Mouse (Mus musculus) stomach, postnatal 0 days (tissue): Measurements from ENCODE around the gene Pea15a. TPM values are rescaled to one million over a fixed set of nuclear protein-coding genes. Genes with fewer than 3 reads are reported as not detected.
"Not testable (repeated sequence)": the region's sequence is repeated elsewhere in the genome, so short reads cannot be mapped to it uniquely, and the experiment has no call there.

Experiments
- ATAC-seq: fragments of 200-750 bp; cut with Nextera tagmentation; 2 replicates; pipeline ENCODE4 v1.8.0; 2017; ENCODE audit not compliant: low FRiP score, low TSS enrichment
- DNase-seq: peaks from one replicate; pipeline ENCODE4 v3.0.0-alpha.2; 2016; ENCODE audit warnings: low spot score
- H3K27ac ChIP-seq: fragments of 300-500 bp; sonication (generic); replicated peaks from 2 replicates; pipeline ENCODE4 v1.5.1; 2014; ENCODE audit warnings: mild to moderate bottlenecking, control low read depth
- H3K27me3 ChIP-seq: fragments of 300-500 bp; sonication (generic); 2 replicates; pipeline ENCODE4 v1.6.1; 2014; ENCODE audit warnings: low read length; ENCODE audit not compliant: control insufficient read depth, insufficient read depth
- H3K36me3 ChIP-seq: fragments of 300-500 bp; sonication (generic); 2 replicates; pipeline ENCODE4 v1.6.1; 2014; ENCODE audit warnings: low read length, mixed read lengths; ENCODE audit not compliant: control insufficient read depth, insufficient read depth
- H3K4me1 ChIP-seq: fragments of 300-500 bp; sonication (generic); replicated peaks from 2 replicates; pipeline ENCODE4 v1.6.1; 2014; ENCODE audit warnings: antibody characterized with exemption; ENCODE audit not compliant: control insufficient read depth, insufficient read depth
- H3K4me2 ChIP-seq: fragments of 300-500 bp; sonication (generic); replicated peaks from 2 replicates; pipeline ENCODE4 v1.6.1; 2014; ENCODE audit warnings: low read depth, mild to moderate bottlenecking, control low read depth, moderate library complexity
- H3K4me3 ChIP-seq: fragments of 300-500 bp; sonication (generic); 2 replicates; pipeline ENCODE4 v1.5.1; 2014; ENCODE audit warnings: low read depth, low read length, control low read depth
- H3K9ac ChIP-seq: fragments of 300-500 bp; sonication (generic); 2 replicates; pipeline ENCODE4 v1.6.1; 2014; ENCODE audit warnings: mild to moderate bottlenecking, low read length, control low read depth, mixed read lengths
- H3K9me3 ChIP-seq: fragments of 300-500 bp; sonication (generic); 2 replicates; pipeline ENCODE4 v1.6.1; 2016; ENCODE audit warnings: low read length; ENCODE audit not compliant: control insufficient read depth
- CTCF ChIP-seq: IDR thresholded peaks from 2 replicates; pipeline ENCODE4 v1.5.1; 2016; ENCODE audit warnings: antibody characterized with exemption, low read depth, mild to moderate bottlenecking, moderate library complexity
- EP300 ChIP-seq: optimal IDR thresholded peaks from 2 replicates; pipeline ENCODE3; 2016; ENCODE audit warnings: antibody characterized with exemption
- WGBS: fragments of 180-500 bp; shearing (Covaris S2); extraction: QIAGEN DNeasy Blood & Tissue Kit; methylation state at CpG from one replicate; pipeline ENCODE4 v1.1.7; 2014; 5-methylcytosine and 5-hydroxymethylcytosine counted together
- polyA plus RNA-seq: library from polyadenylated mRNA; unstranded; fragments of >200 nt; fragmentation: Nextera tagmentation; extraction: Ambion mirVana; gene quantifications from 2 replicates; pipeline ENCODE4 v1.2.1, GENCODE M21; 2015

Gene Pea15a
- polyA plus RNA-seq, result 79.4 and 81.6 TPM in 2 replicates

- peaks cover 18% of the 10 kb centered on the region for H3K4me1 ChIP-seq
- peak within 1 kb of the TSS; percentile 69 for H3K4me2 ChIP-seq
- TF ChIP-seq EP300 (no peak), CTCF (no peak)
- under 1% methylated on average over 35 of the region's 40 CpGs for WGBS
- H3K4me3 ChIP-seq, result peak within 1 kb of the TSS; percentile 61
- no peaks in the 10 kb centered on the region for H3K9me3 ChIP-seq
- H3K9ac ChIP-seq, result peak within 1 kb of the TSS; percentile 83
- no peaks in the 10 kb centered on the region for H3K36me3 ChIP-seq
- peak within 1 kb of the TSS; percentile 93 for H3K27ac ChIP-seq
- DNase-seq (peak; percentile 87), ATAC-seq (peak; percentile 83)
- no peaks in the 10 kb centered on the region for H3K27me3 ChIP-seq
Measured at GRCm38 (mm10) chr1:172206141-172206917, at the start of gene Pea15a. Pea15a (minus strand) TSS chr1:172206804.

GRCm38 (mm10) chr1:172247679-172248078 lies 41.1 kb upstream of the Pea15a start:
- no peaks in the 10 kb centered on the region for H3K9me3 ChIP-seq
- H3K4me2 ChIP-seq, result no peak overlapping the region
- DNase-seq (no peak), ATAC-seq (no peak)
- no peaks in the 10 kb centered on the region for H3K4me1 ChIP-seq
- H3K4me3 ChIP-seq, result no peak overlapping the region
- no peaks in the 10 kb centered on the region for H3K27me3 ChIP-seq
- H3K27ac ChIP-seq, result no peak overlapping the region
- no peak overlapping the region for H3K9ac ChIP-seq
- no peaks in the 10 kb centered on the region for H3K36me3 ChIP-seq
- 47% methylated on average over 2 of the region's 2 CpGs for WGBS
- peak; percentile 71 for TF ChIP-seq CTCF
- no peak for TF ChIP-seq EP300

GRCm38 (mm10) chr1:172247216-172247615 lies 40.6 kb upstream of the Pea15a start:
- Histone ChIP-seq H3K36me3 (no peaks in the 10 kb centered on the region), H3K4me2 (no peak overlapping the region), H3K9ac (no peak overlapping the region), H3K27ac (no peak overlapping the region), H3K9me3 (no peaks in the 10 kb centered on the region), H3K4me1 (no peaks in the 10 kb centered on the region), H3K27me3 (no peaks in the 10 kb centered on the region), H3K4me3 (no peak overlapping the region)
- WGBS, result 67% methylated on average over 4 of the region's 4 CpGs
- TF ChIP-seq EP300 (no peak), CTCF (no peak)
- no peak for ATAC-seq
- DNase-seq, result no peak

GRCm38 (mm10) chr1:172244645-172245044 lies 38.0 kb upstream of the Pea15a start:
- Histone ChIP-seq H3K4me3 (peak overlapping the region; percentile 6; the same call in 1 of the 2 replicates), H3K4me2 (0 out of 2 replicates have a peak overlapping the region, but pooled peaks have one; percentile 8)
- not testable (repeated sequence) for H3K27me3 ChIP-seq, H3K27ac ChIP-seq, H3K4me1 ChIP-seq, DNase-seq, H3K36me3 ChIP-seq, H3K9me3 ChIP-seq, H3K9ac ChIP-seq, ATAC-seq
- WGBS, result 49% methylated on average over 23 of the region's 23 CpGs

GRCm38 (mm10) chr1:172243547-172244205 lies 37.1 kb upstream of the Pea15a start:
- no peak overlapping the region for H3K9ac ChIP-seq
- H3K9me3 ChIP-seq, result no peaks in the 10 kb centered on the region
- DNase-seq (peak; percentile 40), ATAC-seq (no peak)
- H3K4me1 ChIP-seq, result no peaks in the 10 kb centered on the region
- H3K27ac ChIP-seq, result no peak overlapping the region
- no peaks in the 10 kb centered on the region for H3K27me3 ChIP-seq
- no peak overlapping the region for H3K4me3 ChIP-seq
- WGBS, result 30% methylated on average over 16 of the region's 16 CpGs
- H3K4me2 ChIP-seq, result no peak overlapping the region
- TF ChIP-seq CTCF (peak; percentile 54), EP300 (no peak)
- no peaks in the 10 kb centered on the region for H3K36me3 ChIP-seq

GRCm38 (mm10) chr1:172242401-172242800 lies 35.8 kb upstream of the Pea15a start:
- no peaks in the 10 kb centered on the region for H3K36me3 ChIP-seq
- no peak overlapping the region for H3K4me2 ChIP-seq
- no peak for DNase-seq
- ATAC-seq, result no peak
- no peak overlapping the region for H3K9ac ChIP-seq
- no peaks in the 10 kb centered on the region for H3K4me1 ChIP-seq
- H3K9me3 ChIP-seq, result no peaks in the 10 kb centered on the region
- no peaks in the 10 kb centered on the region for H3K27me3 ChIP-seq
- H3K27ac ChIP-seq, result no peak overlapping the region
- 44% methylated on average over 2 of the region's 2 CpGs for WGBS
- TF ChIP-seq EP300 (no peak), CTCF (no peak)
- no peak overlapping the region for H3K4me3 ChIP-seq
